ENCODE assay signal across 29 mouse cellular contexts in the genomic region with DNA sequence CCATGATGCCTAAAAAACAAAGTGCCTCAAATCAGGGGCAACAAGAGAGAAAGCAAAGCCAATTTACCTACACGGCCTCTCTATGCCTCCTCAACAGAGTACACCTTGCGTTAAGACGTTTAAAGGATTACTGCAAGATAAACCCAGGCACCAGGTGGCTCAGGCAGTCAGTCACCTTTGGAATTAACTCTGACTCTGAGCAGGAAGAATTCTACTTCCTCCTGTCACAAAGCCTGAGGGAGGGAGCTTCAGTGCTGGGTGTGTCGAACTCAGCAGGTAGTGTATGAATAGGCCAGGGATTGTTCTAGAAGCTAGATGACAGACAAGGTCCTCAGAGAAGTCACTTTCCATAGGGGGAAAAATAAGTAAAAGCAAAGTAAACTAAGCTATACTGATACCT. TPM values are rescaled to one million over a fixed set of nuclear protein-coding genes. Genes with fewer than 3 reads are reported as not detected.
A peak's percentile ranks its signal among the peaks of the same experiment; 100 is the strongest.
DNase-seq lines count a peak whose midpoint lies in the region; ATAC-seq and TF ChIP-seq lines count a peak whose summit lies in the region.
"Had no signal": no experiment of that assay in that cellular context is flagged by ENCODE, and none has a peak within 500 bp of the region (broad histone marks: within the 10 kb centered on the region; RNA-seq: fewer than 3 reads in every experiment).

No protein-coding gene starts in this region.

- H3K36me3 ChIP-seq in embryonic facial prominence, embryonic 14.5 days (ENCODE audit: control insufficient read depth, insufficient read depth, low read length): no peaks in the 10 kb centered on the region
- peaks cover 21% of the 10 kb centered on the region; the same call in 1 of the 2 replicates for H3K36me3 ChIP-seq in embryonic facial prominence, embryonic 10.5 days (replicated peaks)
- H3K36me3 ChIP-seq in E14TG2a.4 (ENCODE audit: insufficient read depth, low read length): peaks cover 41% of the 10 kb centered on the region
- H3K36me3 ChIP-seq in intestine, embryonic 14.5 days (ENCODE audit: control insufficient read depth, insufficient read depth, low read length): no peaks in the 10 kb centered on the region
- no peaks in the 10 kb centered on the region for H3K36me3 ChIP-seq in small intestine, adult 2 months (ENCODE audit: control insufficient read depth, insufficient read depth, low read length)
- H3K36me3 ChIP-seq in lung, postnatal 0 days (ENCODE audit: insufficient read depth, low read length): no peaks in the 10 kb centered on the region
- H3K36me3 ChIP-seq: embryonic facial prominence, embryonic 13.5 days; limb, embryonic 13.5 days had no signal

- peak; percentile 7; the same call in 1 of the 2 replicates for ATAC-seq in embryonic facial prominence, embryonic 14.5 days (ENCODE audit: low read depth)
- ATAC-seq in intestine, embryonic 14.5 days (replicated peaks; ENCODE audit: low FRiP score, low TSS enrichment, low read depth): no peak; the same call in 1 of the 2 replicates
- ATAC-seq in lung, postnatal 0 days: no peak
- ATAC-seq: activated CD4-positive, CD25-positive, alpha-beta regulatory T cell, adult 4 months; forebrain, embryonic 13.5 days; inflammation-experienced regulatory T-cells, adult 6 months; liver, embryonic 12.5 days; Patski had no signal

- TF ChIP-seq CTCF in E14TG2a.4 (conservative IDR thresholded peaks at IDR 0.05; ENCODE audit: low read length): no peak
- TF ChIP-seq CTCF in small intestine, adult 2 months (IDR thresholded peaks at IDR 0.05; ENCODE audit: extremely low read depth, insufficient read length, insufficient replicate concordance, low read depth, low read length): no peak
- TF ChIP-seq CTCF in lung, postnatal 0 days (IDR thresholded peaks at IDR 0.05): no peak

- H3K4me1 ChIP-seq in embryonic facial prominence, embryonic 14.5 days (ENCODE audit: control insufficient read depth, insufficient read depth, low read length): no peaks in the 10 kb centered on the region; the same call in 1 of the 2 replicates
- H3K4me1 ChIP-seq in embryonic facial prominence, embryonic 10.5 days: peaks cover 15% of the 10 kb centered on the region; the same call in 1 of the 2 replicates
- peaks cover 97% of the 10 kb centered on the region for H3K4me1 ChIP-seq in E14TG2a.4 (replicated peaks; ENCODE audit: low read depth, low read length)
- H3K4me1 ChIP-seq in intestine, embryonic 14.5 days (replicated peaks; ENCODE audit: control insufficient read depth, insufficient read depth, low read length): peaks cover 24% of the 10 kb centered on the region
- H3K4me1 ChIP-seq in small intestine, adult 2 months (ENCODE audit: control insufficient read depth, insufficient read depth, insufficient read length, low read length): peaks cover 37% of the 10 kb centered on the region
- H3K4me1 ChIP-seq in lung, postnatal 0 days (ENCODE audit: insufficient read depth, low read depth, low read length): peaks cover 6% of the 10 kb centered on the region

- peak; percentile 50 for DNase-seq in embryonic facial prominence, embryonic 14.5 days (ENCODE audit: low spot score)
- no peak for DNase-seq in embryonic facial prominence, embryonic 10.5 days (ENCODE audit: low spot score)
- DNase-seq in intestine, embryonic 14.5 days (ENCODE audit: low spot score): no peak
- no peak for DNase-seq in lung, postnatal 0 days (ENCODE audit: low spot score)
- DNase-seq in ovary, postnatal 36 days (ENCODE audit: low spot score): no peak
- DNase-seq in right cerebral cortex, adult 18-20 months: no peak
- DNase-seq: adrenal gland, adult 8-10 months; cerebellum, adult 18-20 months; cerebellum, postnatal 14 days; kidney, postnatal 25 days; layer of hippocampus, postnatal 36 days; lung, adult 18-20 months; lung, postnatal 14 days; right cerebral cortex, postnatal 4 days; thymus, postnatal 14 days had no signal

- 54% methylated on average over 4 of the region's 4 CpGs for WGBS in embryonic facial prominence, embryonic 14.5 days
- 65% methylated on average over 4 of the region's 4 CpGs for WGBS in embryonic facial prominence, embryonic 10.5 days
- WGBS in intestine, embryonic 14.5 days: 52% methylated on average over 4 of the region's 4 CpGs
- 18% methylated on average over 4 of the region's 4 CpGs for WGBS in small intestine, adult 2 months
- 45% methylated on average over 4 of the region's 4 CpGs for WGBS in lung, postnatal 0 days

- TF ChIP-seq EP300 in lung, postnatal 0 days (IDR thresholded peaks at IDR 0.05): no peak

- H3K4me2 ChIP-seq in embryonic facial prominence, embryonic 14.5 days (ENCODE audit: low read depth, low read length): no peak overlapping the region
- no peak overlapping the region for H3K4me2 ChIP-seq in intestine, embryonic 14.5 days (ENCODE audit: low read length)
- H3K4me2 ChIP-seq in lung, postnatal 0 days (replicated peaks; ENCODE audit: low read depth, low read length): no peak overlapping the region
- H3K4me2 ChIP-seq: embryonic facial prominence, embryonic 13.5 days; forebrain, embryonic 13.5 days; heart, embryonic 12.5 days; hindbrain, embryonic 14.5 days; limb, embryonic 13.5 days; liver, embryonic 12.5 days; midbrain, embryonic 11.5 days had no signal

- 0 out of 2 replicates have a peak overlapping the region, but pooled peaks have one; percentile 5 for H3K27ac ChIP-seq in embryonic facial prominence, embryonic 14.5 days (replicated peaks; ENCODE audit: low read depth, low read length)
- H3K27ac ChIP-seq in embryonic facial prominence, embryonic 10.5 days (replicated peaks): no peak overlapping the region
- H3K27ac ChIP-seq in intestine, embryonic 14.5 days (ENCODE audit: low read depth): peak overlapping the region; percentile 57
- H3K27ac ChIP-seq in small intestine, adult 2 months (ENCODE audit: insufficient read depth, low read depth, low read length): peak overlapping the region; percentile 100
- H3K27ac ChIP-seq in lung, postnatal 0 days (ENCODE audit: low read length): no peak overlapping the region
- H3K27ac ChIP-seq: embryonic facial prominence, embryonic 13.5 days; forebrain, embryonic 13.5 days; hindbrain, embryonic 14.5 days; layer of hippocampus, adult 2 months; limb, embryonic 13.5 days; liver, embryonic 12.5 days had no signal

- no peak; the same call in 1 of the 2 replicates for TF ChIP-seq POLR2A in small intestine, adult 2 months (IDR thresholded peaks at IDR 0.05; ENCODE audit: low read depth, low read length)

- no peak overlapping the region for H3K4me3 ChIP-seq in embryonic facial prominence, embryonic 14.5 days (ENCODE audit: low read depth, low read length)
- H3K4me3 ChIP-seq in embryonic facial prominence, embryonic 10.5 days: no peak overlapping the region
- 0 out of 2 replicates have a peak overlapping the region, but pooled peaks have one; percentile 14 for H3K4me3 ChIP-seq in E14TG2a.4 (replicated peaks; ENCODE audit: low read length)
- H3K4me3 ChIP-seq in intestine, embryonic 14.5 days (ENCODE audit: low read depth, low read length): no peak overlapping the region
- H3K4me3 ChIP-seq in small intestine, adult 2 months (ENCODE audit: low read depth, low read length): no peak overlapping the region; the same call in 1 of the 2 replicates
- no peak overlapping the region for H3K4me3 ChIP-seq in lung, postnatal 0 days (ENCODE audit: low read depth, low read length)
- H3K4me3 ChIP-seq: embryonic facial prominence, embryonic 13.5 days; forebrain, embryonic 13.5 days; heart, embryonic 12.5 days; layer of hippocampus, adult 2 months; limb, embryonic 13.5 days; liver, embryonic 12.5 days had no signal

- H3K27me3 ChIP-seq in embryonic facial prominence, embryonic 14.5 days (replicated peaks; ENCODE audit: control insufficient read depth, insufficient read depth, low read length): no peaks in the 10 kb centered on the region
- H3K27me3 ChIP-seq in embryonic facial prominence, embryonic 10.5 days (replicated peaks; ENCODE audit: low read depth, poor library complexity, severe bottlenecking): no peaks in the 10 kb centered on the region
- H3K27me3 ChIP-seq in E14TG2a.4 (ENCODE audit: insufficient read depth, low read length): no peaks in the 10 kb centered on the region
- H3K27me3 ChIP-seq in intestine, embryonic 14.5 days (replicated peaks; ENCODE audit: control insufficient read depth, insufficient read depth, low read length): no peaks in the 10 kb centered on the region
- H3K27me3 ChIP-seq in small intestine, adult 2 months (ENCODE audit: control insufficient read depth, insufficient read depth, low read length): no peaks in the 10 kb centered on the region
- H3K27me3 ChIP-seq in lung, postnatal 0 days (replicated peaks; ENCODE audit: insufficient read depth, low read length): no peaks in the 10 kb centered on the region
- H3K27me3 ChIP-seq: embryonic facial prominence, embryonic 13.5 days; forebrain, embryonic 13.5 days; heart, embryonic 12.5 days; limb, embryonic 13.5 days; liver, embryonic 12.5 days; Patski had no signal

- H3K9ac ChIP-seq in embryonic facial prominence, embryonic 14.5 days (ENCODE audit: low read depth, low read length): 0 out of 2 replicates have a peak overlapping the region, but pooled peaks have one; percentile 14
- no peak overlapping the region for H3K9ac ChIP-seq in intestine, embryonic 14.5 days (ENCODE audit: low read length)
- no peak overlapping the region for H3K9ac ChIP-seq in lung, postnatal 0 days (replicated peaks; ENCODE audit: low read depth)
- H3K9ac ChIP-seq: embryonic facial prominence, embryonic 13.5 days; forebrain, embryonic 13.5 days; heart, embryonic 12.5 days; hindbrain, embryonic 14.5 days; limb, embryonic 13.5 days; liver, embryonic 12.5 days had no signal

- H3K9me3 ChIP-seq in embryonic facial prominence, embryonic 14.5 days (ENCODE audit: control insufficient read depth, low read length): no peaks in the 10 kb centered on the region
- no peaks in the 10 kb centered on the region for H3K9me3 ChIP-seq in embryonic facial prominence, embryonic 10.5 days
- no peaks in the 10 kb centered on the region for H3K9me3 ChIP-seq in E14TG2a.4 (ENCODE audit: low read length)
- H3K9me3 ChIP-seq in intestine, embryonic 14.5 days (ENCODE audit: control insufficient read depth, low read length): no peaks in the 10 kb centered on the region
- no peaks in the 10 kb centered on the region for H3K9me3 ChIP-seq in lung, postnatal 0 days (ENCODE audit: low read length)
- H3K9me3 ChIP-seq: embryonic facial prominence, embryonic 13.5 days; forebrain, embryonic 13.5 days; G1E; heart, embryonic 12.5 days; limb, embryonic 13.5 days; liver, embryonic 12.5 days had no signal

RNA-seq across cellular contexts. Expression of a gene that starts 9.2 kb away (rescaled TPM):
- 38.3 and 39.7 TPM in 2 replicates for polyA plus RNA-seq in embryonic facial prominence, embryonic 14.5 days (2014; fragmentation: Nextera tagmentation; extraction: Ambion mirVana)
- 16.0 and 16.7 TPM in 2 replicates for polyA plus RNA-seq in embryonic facial prominence, embryonic 10.5 days (2016; fragmentation: Nextera tagmentation; extraction: Ambion mirVana)
- 43.0 and 43.8 TPM in 2 replicates for polyA plus RNA-seq in intestine, embryonic 14.5 days (2014; fragmentation: Nextera tagmentation; extraction: Ambion mirVana)
- 56.5 and 80.1 TPM in 2 replicates for polyA plus RNA-seq in small intestine, adult 2 months (2012; rRNA removed)
- polyA plus RNA-seq in lung, postnatal 0 days (2015; fragmentation: Nextera tagmentation; extraction: Ambion mirVana): 19.4 and 19.5 TPM in 2 replicates

Comparison
In these comparisons a context has a peak if more than half of its experiments do, and no peak if none do; other contexts are left out.
1. H3K27ac ChIP-seq: peak in embryonic facial prominence, embryonic 14.5 days (single experiment), intestine, embryonic 14.5 days (single experiment) and small intestine, adult 2 months (single experiment); none in embryonic facial prominence, embryonic 10.5 days (single experiment) and lung, postnatal 0 days (single experiment).